Mouse (Mus musculus) kidney, adult 18-20 months (tissue): Measurements from ENCODE around the gene Cdk19.
"Not testable (repeated sequence)": the region's sequence is repeated elsewhere in the genome, so short reads cannot be mapped to it uniquely, and the experiment has no call there.

ENCODE experiments used
- DNase-seq: peaks from one replicate; pipeline ENCODE4 v3.0.0; 2021

Gene Cdk19

GRCm38 (mm10) chr10:40398842-40399241 lies 59.5 kb downstream of the Cdk19 start:
- no peak for DNase-seq

DNA sequence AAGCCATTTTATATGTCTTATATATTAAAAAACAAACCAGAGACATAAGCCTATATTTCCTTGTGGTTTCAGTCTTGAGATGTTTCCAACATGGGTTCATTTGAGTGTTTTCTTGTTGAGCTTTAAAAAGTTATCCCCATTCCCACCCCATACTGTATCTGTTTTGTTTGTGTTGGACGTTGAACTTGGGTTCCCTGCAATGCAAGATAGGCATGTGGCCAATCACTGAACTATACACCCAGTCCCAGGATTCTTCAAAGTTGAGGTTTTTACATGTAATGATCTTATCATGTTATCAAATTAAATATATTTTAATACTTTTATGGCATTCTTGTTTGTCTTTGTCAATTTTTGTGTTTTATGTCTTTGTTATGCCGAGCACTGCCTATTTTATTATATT lies 60.0 kb downstream of the Cdk19 start:
- no peak for DNase-seq

GRCm38 (mm10) chr10:40400293-40400692 lies 60.9 kb downstream of the Cdk19 start:
- no peak for DNase-seq

GRCm38 (mm10) chr10:40406655-40407054 lies 67.3 kb downstream of the Cdk19 start:
- no peak for DNase-seq

DNA sequence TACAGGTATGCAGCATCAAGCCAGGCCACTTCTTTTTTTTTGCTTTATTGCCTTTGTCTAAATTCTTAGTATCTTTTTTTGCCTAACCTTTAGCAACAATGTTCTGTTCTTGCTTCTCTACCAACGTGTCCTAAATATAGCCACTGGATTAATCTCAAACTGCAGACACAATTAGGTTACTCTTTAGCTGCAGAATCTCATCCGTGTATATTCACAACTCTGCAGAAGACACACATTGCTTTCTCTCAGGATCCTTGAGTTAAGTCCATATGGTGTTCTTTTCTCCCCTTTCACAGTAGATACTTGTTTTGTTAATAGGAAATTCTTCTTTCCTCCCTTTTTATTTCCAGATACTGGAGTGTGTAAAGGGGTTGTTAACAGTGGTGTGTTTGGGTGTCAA lies 70.0 kb downstream of the Cdk19 start:
- no peak for DNase-seq

DNA sequence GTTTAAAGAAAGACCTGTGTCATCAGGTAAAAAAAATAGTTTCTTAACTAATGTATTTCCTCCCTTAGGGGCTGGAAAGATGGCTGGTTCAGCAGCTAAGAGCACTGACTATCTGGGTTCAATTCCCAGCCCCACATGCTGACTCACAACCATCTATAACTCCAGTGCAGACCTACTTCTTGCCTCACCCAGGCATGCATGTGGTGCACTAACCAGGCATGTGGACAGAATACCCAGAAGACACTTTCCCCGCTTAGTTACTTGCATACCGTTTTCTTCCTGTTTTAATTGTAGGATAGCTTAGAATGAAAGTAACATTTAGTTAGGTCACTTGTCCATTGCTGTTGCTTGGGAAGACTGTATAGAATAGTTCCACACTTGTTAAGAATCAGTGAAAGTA lies 72.0 kb downstream of the Cdk19 start:
- no peak for DNase-seq

DNA sequence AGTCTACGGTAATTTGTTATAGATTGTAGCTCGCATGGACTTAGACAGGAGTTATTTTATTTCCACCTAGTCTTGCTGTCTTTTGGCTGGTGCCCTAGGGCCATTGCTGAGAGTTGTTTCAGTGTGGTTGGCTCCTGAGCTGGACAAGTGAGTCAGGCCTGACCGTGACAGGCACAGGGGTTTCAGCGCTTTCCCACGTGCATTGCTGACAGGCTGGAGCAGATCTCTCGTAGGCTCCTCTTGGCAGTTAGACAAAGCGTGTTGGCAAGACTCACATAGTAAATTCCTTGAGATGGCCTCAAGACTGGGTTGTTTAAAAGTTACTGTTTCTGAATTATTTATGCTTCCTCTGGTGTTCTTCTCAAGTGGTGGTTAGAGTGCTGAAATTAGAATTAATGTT lies 77.6 kb downstream of the Cdk19 start:
- DNase-seq, result peak; percentile 52

GRCm38 (mm10) chr10:40419841-40420240 lies 80.5 kb downstream of the Cdk19 start:
- no peak for DNase-seq

- no peak for DNase-seq
Measured at GRCm38 (mm10) chr10:40420703-40421102, 81.3 kb downstream of the Cdk19 start.

DNA sequence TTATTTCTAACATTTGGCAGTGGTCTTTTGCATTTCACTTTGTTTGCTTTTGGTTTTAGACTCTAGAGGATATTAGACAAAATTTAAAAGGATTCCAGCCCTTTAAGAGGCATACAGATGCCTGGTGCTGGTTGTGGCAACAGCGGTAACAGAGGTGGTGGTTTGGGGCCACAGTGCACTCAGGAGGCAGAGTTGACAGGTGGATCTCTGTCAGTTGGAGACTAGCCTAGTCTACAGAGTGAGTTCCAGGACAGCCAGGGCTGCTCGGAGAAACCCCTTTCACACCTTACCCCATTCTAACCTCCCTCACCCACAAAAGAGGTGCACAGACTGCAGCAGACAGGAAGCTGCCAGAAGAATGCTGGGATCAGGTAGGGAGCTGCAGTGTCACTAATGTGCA lies 82.4 kb downstream of the Cdk19 start:
- no peak for DNase-seq

- DNase-seq, result no peak
Measured at GRCm38 (mm10) chr10:40422696-40423095, 83.3 kb downstream of the Cdk19 start.

DNA sequence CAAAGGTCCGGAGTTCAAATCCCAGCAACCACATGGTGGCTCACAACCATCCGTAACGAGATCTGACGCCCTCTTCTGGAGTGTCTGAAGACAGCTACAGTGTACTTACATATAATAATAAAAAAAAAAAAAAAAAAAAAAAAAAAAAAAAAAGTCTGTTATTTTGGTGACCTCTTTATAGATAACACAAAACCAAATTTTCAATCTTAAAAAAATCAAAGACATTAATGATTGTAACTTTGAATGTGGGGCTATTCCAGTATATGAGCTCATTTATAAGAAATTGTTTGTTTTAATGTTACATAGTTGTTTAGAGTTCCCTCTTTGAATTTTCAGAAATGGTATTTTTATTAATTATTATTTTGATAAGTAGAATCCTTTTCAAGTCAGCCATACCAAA lies 85.1 kb downstream of the Cdk19 start:
- DNase-seq, result not testable (repeated sequence)

- DNase-seq, result no peak
Measured at GRCm38 (mm10) chr10:40425243-40426095, 86.1 kb downstream of the Cdk19 start.

- no peak for DNase-seq
Measured at GRCm38 (mm10) chr10:40426096-40426450, 86.7 kb downstream of the Cdk19 start.

- DNase-seq, result no peak
Measured at GRCm38 (mm10) chr10:40428633-40429032, 89.3 kb downstream of the Cdk19 start.

DNA sequence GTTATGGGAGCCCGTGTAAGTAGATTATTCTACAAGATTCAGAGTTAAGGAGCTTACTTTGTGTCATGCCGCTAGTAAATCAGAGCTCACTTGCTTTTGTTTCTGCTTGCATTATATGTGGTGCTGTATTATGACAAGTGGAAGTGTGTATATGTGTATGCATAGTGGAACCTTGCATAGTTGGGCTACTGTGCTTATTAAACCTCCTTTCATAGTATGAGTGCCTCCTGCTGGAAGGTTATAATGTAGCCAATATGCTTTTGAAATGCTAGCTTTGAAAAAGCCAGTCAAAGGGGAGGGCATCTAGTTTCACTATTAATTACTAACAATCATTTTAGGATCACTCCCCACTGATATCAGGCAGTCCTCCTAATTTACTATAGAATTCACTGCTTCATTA lies 89.7 kb downstream of the Cdk19 start:
- no peak for DNase-seq

DNA sequence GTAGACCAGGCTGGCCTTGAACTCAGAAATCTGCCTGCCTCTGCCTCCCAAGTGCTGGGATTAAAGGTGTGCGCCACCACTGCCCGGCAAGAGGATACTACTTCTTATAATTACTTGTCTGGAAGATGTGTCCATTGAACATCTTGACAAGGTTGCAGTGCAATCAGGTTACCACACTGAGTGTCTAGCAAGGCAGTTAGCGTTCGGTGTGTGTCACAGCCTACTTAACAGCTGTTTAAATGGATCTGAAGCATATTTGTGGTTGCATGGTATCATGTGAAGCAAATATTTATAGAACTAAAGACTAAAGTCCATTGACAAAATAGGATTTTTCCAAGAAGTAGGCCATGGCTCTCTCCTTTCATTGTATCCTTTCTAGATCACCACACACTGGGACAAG lies 90.8 kb downstream of the Cdk19 start:
- DNase-seq, result no peak

- DNase-seq, result no peak
Measured at GRCm38 (mm10) chr10:40431957-40432356, 92.6 kb downstream of the Cdk19 start.

DNA sequence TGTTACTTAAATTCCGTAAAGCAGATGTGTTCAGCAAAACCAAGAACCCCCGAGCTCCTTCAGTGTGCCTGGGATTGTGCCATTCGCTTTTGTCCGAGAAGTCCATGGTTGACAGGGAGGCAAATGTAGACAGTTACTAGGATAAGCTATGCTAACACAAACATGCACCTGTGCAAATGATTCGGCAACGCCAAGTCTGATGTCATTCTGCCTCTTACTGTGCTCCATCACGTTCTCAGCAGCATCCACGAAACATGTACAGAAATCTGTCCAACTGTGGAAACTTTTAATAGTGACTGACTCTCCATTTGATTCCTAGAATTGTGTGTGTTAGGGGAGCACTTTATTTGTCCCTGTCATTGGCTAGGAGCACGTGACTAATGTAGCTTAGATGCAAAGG lies 93.0 kb downstream of the Cdk19 start:
- DNase-seq, result no peak

- no peak for DNase-seq
Measured at GRCm38 (mm10) chr10:40435402-40435801, 96.0 kb downstream of the Cdk19 start.

- no peak for DNase-seq
Measured at GRCm38 (mm10) chr10:40437117-40437516, 97.8 kb downstream of the Cdk19 start.

DNA sequence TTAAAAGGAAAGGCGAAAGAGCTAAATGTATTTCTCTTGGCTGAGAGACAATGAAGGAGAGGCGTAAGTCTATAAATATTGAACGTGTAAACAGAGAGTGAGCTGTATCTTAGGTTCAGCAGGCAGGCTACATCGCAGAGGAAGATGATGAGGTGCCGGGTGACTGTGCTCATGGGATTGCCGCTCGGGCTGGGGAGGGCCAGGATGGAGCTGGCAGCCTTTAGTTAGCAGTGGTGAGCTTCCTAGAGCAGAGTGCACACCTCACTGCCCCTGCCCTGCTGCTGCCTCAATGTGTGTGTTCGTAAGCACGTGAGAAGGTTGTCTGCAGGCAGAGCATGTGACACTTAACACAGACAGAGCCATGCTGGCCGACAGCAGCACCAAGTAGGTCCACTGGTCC lies 101.4 kb downstream of the Cdk19 start:
- no peak for DNase-seq

DNA sequence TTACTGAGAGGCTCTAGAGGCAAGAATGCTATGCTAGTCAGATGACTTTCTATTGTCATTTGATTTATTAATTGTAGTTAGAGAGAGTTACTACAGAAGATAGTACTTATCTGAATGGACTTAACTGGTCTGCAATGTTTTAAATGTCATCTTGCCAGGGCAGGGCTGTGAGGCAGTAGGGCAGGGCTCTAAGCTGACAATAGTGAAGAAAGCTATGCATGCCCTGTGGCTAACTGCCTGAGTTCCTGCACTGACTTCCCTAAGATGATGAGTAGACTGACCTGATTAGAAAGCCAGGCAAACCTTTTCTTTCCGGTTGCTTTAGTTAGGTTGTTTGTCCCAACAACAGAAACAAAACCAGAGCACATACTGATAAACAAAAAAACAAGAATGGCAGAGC lies 102.7 kb downstream of the Cdk19 start:
- no peak for DNase-seq

- DNase-seq, result no peak
Measured at GRCm38 (mm10) chr10:40443371-40443770, 104.0 kb downstream of the Cdk19 start.

DNA sequence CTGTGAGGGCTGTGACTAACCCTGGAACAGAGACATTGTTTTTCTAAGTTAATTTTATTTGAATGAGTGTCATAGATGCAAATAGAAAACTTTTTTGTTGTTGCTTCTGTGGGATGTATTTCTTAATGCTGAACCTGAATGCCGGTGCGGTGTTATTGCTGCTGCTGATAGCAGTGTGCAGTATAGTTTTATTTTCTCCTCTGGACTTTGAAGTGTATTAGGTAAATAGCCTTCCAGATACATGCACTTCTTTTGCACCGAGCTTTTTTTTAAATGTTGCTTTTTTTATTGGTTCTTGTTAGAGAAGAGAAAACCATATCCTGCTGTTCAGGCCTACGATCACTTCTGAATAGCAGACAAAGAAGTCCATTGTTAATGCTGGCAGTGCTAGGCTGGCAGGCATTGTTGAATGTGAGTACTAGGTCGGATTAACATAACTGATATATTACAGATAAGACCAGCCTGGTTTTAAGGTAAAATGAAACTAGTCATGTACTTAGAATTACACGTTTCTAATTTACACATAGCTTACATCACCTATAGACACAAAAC lies 104.5 kb downstream of the Cdk19 start:
- DNase-seq, result no peak
